Mouse (Mus musculus) kidney, postnatal 0 days (tissue): ENCODE data around the gene Gramd1b. TPM values are rescaled to one million over a fixed set of nuclear protein-coding genes. Genes with fewer than 3 reads are reported as not detected.
A peak's percentile ranks its signal among the peaks of the same experiment; 100 is the strongest.

Experiments used
- ATAC-seq: fragments of 200-750 bp; cut with Nextera tagmentation; replicated peaks from 2 replicates; pipeline ENCODE4 v1.8.0; 2017; ENCODE audit warnings: low read depth, moderate number of reproducible peaks, moderate TSS enrichment, moderate library complexity; ENCODE audit not compliant: low FRiP score
- DNase-seq: peaks from one replicate; pipeline ENCODE4 v3.0.0-alpha.2; 2016; ENCODE audit warnings: low spot score
- H3K27ac ChIP-seq: fragments of 300-500 bp; sonication (generic); 2 replicates; pipeline ENCODE4 v1.5.1; 2014; ENCODE audit warnings: mild to moderate bottlenecking
- H3K27me3 ChIP-seq: fragments of 300-500 bp; sonication (generic); 2 replicates; pipeline ENCODE4 v1.6.1; 2014; ENCODE audit warnings: low read length, mixed read lengths; ENCODE audit not compliant: insufficient read depth
- H3K36me3 ChIP-seq: fragments of 300-500 bp; sonication (generic); 2 replicates; pipeline ENCODE4 v1.6.1; 2014; ENCODE audit warnings: low read length, mixed read lengths; ENCODE audit not compliant: insufficient read depth
- H3K4me1 ChIP-seq: fragments of 300-500 bp; sonication (generic); replicated peaks from 2 replicates; pipeline ENCODE4 v1.6.1; 2014; ENCODE audit warnings: antibody characterized with exemption, low read length, mixed read lengths; ENCODE audit not compliant: insufficient read depth
- H3K4me2 ChIP-seq: fragments of 300-500 bp; sonication (generic); 2 replicates; pipeline ENCODE4 v1.6.1; 2014; ENCODE audit warnings: mild to moderate bottlenecking, low read length, moderate library complexity, mixed read lengths
- H3K4me3 ChIP-seq: fragments of 300-500 bp; sonication (generic); replicated peaks from 2 replicates; pipeline ENCODE4 v1.5.1; 2014; ENCODE audit warnings: low read depth, low read length
- H3K9ac ChIP-seq: fragments of 300-500 bp; sonication (generic); 2 replicates; pipeline ENCODE4 v1.6.1; 2014; ENCODE audit warnings: low read depth, low read length
- H3K9me3 ChIP-seq: fragments of 300-500 bp; sonication (generic); replicated peaks from 2 replicates; pipeline ENCODE4 v1.6.1; 2016; ENCODE audit warnings: low read length, inconsistent platforms, mixed read lengths
- CTCF ChIP-seq: IDR thresholded peaks from 2 replicates; pipeline ENCODE4 v1.5.1; 2016; ENCODE audit warnings: antibody characterized with exemption, low read depth, mild to moderate bottlenecking, moderate library complexity
- WGBS: fragments of 180-500 bp; shearing (Covaris S2); extraction: QIAGEN DNeasy Blood & Tissue Kit; methylation state at CpG from one replicate; pipeline ENCODE4 v1.1.7; 2014; 5-methylcytosine and 5-hydroxymethylcytosine counted together
- polyA plus RNA-seq: library from polyadenylated mRNA; unstranded; fragments of >200 nt; fragmentation: Nextera tagmentation; extraction: Ambion mirVana; gene quantifications from 2 replicates; pipeline ENCODE4 v1.2.1, GENCODE M21; 2015

Gramd1b gene
- polyA plus RNA-seq, 1 experiment from 2014 or later = 9.0 TPM

DNA sequence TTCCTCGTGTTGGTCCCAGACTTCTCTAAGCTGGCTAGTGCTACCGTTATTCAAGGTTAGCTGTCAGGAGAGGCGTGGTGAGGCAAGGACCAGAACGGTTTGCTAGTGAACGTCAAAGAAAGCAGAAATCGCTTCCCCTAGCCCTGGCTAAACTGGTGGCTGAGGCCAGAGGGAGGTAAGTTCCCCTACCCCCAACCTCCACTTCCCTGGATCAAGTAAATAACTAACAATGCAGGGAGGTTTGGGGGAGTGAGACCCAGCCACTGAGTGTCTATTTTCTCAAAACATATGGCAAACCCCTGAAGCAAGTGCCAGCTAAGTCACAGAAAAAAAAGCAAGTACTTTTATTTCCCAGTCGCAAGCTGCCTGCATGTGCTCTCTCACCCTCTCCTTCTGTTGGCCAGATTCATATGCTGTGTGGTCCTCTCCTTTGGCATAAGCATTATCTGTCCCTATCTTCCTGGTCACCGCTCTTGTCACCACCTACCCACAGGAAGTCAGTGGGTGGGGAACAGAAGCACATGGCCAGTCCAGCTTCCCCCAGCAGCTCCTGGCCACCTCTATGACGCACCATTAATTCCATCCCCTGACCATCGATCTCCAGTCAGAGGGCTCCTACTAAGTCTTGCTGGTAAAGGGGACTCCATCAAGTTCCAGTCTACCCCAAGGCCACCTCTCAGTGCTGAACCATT lies 186.2 kb downstream of the Gramd1b start:
- no peaks in the 10 kb centered on the region for H3K27me3 ChIP-seq
- no peaks in the 10 kb centered on the region for H3K9me3 ChIP-seq
- WGBS = 31% methylated on average over 10 of the region's 10 CpGs
- no peak for DNase-seq
- H3K4me2 ChIP-seq = peak overlapping the region; percentile 51; the same call in 1 of the 2 replicates
- peaks cover 9% of the 10 kb centered on the region for H3K4me1 ChIP-seq
- H3K9ac ChIP-seq = no peak overlapping the region
- peak; percentile 27; the same call in 1 of the 2 replicates for ATAC-seq
- no peak for TF ChIP-seq CTCF
- H3K4me3 ChIP-seq = 0 out of 2 replicates have a peak overlapping the region, but pooled peaks have one; percentile 7
- H3K36me3 ChIP-seq = no peaks in the 10 kb centered on the region
- peak overlapping the region; percentile 36; the same call in 1 of the 2 replicates for H3K27ac ChIP-seq

GRCm38 (mm10) chr9:40343828-40344227 lies 187.4 kb downstream of the Gramd1b start:
- H3K9me3 ChIP-seq = no peaks in the 10 kb centered on the region
- H3K9ac ChIP-seq = no peak overlapping the region
- 93% methylated on average over 7 of the region's 7 CpGs for WGBS
- H3K27me3 ChIP-seq = no peaks in the 10 kb centered on the region
- no peak for TF ChIP-seq CTCF
- no peaks in the 10 kb centered on the region for H3K36me3 ChIP-seq
- no peak overlapping the region for H3K4me3 ChIP-seq
- no peak overlapping the region for H3K27ac ChIP-seq
- no peak overlapping the region for H3K4me2 ChIP-seq
- peaks cover 14% of the 10 kb centered on the region for H3K4me1 ChIP-seq
- DNase-seq (no peak), ATAC-seq (no peak)

DNA sequence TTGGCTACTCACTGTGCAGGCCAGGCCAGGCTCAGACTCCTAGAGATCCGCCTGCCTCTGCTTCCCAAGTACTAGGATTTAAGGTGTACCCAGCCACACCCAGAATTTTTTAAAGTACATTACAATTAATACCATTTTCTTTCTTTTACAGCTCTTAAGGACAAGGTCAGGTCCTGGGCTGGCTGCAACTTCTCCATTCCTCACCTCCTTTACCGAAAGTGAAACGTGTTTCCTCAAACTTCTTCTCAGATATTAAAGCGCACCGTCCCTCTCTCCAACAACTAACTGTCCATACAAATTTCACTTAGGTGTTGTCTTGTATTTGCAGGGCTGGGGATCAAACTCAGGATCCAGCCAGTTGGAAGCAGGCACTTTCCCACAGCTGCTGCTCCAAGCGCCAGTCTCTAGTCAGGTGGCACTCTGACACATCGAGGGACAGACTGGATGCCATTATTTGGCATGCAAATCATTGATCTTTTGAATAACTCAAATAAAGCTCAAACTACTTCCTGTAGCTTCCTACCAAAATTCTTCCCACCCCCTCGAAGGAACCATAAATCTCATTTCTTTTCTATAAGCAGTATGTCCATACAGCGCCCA lies 188.0 kb downstream of the Gramd1b start:
- 90% methylated on average over 9 of the region's 9 CpGs for WGBS
- no peak for TF ChIP-seq CTCF
- ATAC-seq = no peak
- Histone ChIP-seq H3K4me2 (no peak overlapping the region), H3K9me3 (no peaks in the 10 kb centered on the region), H3K27ac (no peak overlapping the region), H3K9ac (no peak overlapping the region), H3K36me3 (no peaks in the 10 kb centered on the region), H3K4me3 (no peak overlapping the region), H3K4me1 (peaks cover 14% of the 10 kb centered on the region), H3K27me3 (no peaks in the 10 kb centered on the region)
- DNase-seq = no peak

DNA sequence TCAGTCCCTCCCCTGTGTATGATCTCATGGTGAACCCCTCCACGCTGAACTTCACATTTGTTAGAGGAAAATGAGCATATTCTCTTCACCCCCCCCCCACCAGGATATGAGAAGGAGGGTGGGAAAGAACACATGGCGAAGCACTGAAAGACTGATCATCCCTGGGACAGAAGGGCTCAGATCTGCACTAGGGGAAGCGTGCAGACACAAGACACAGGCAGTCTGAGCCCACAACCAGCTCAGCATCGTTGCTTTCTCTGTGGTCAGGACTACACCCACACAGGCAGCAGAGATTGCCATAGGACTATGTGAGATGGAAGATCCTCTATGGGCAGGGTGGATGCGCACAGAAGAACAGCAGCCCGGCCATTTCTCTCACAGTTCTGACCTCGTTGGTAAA lies 189.1 kb downstream of the Gramd1b start:
- Histone ChIP-seq H3K36me3 (no peaks in the 10 kb centered on the region), H3K4me1 (peaks cover 14% of the 10 kb centered on the region), H3K27ac (no peak overlapping the region), H3K27me3 (no peaks in the 10 kb centered on the region), H3K4me2 (no peak overlapping the region), H3K9ac (no peak overlapping the region), H3K9me3 (no peaks in the 10 kb centered on the region), H3K4me3 (no peak overlapping the region)
- ATAC-seq (no peak), DNase-seq (no peak)
- 85% methylated on average over 7 of the region's 7 CpGs for WGBS
- no peak for TF ChIP-seq CTCF

GRCm38 (mm10) chr9:40339578-40339977 lies 191.6 kb downstream of the Gramd1b start:
- Histone ChIP-seq H3K36me3 (no peaks in the 10 kb centered on the region), H3K27ac (no peak overlapping the region), H3K4me3 (no peak overlapping the region), H3K27me3 (no peaks in the 10 kb centered on the region), H3K4me2 (no peak overlapping the region), H3K9ac (no peak overlapping the region), H3K9me3 (no peaks in the 10 kb centered on the region), H3K4me1 (0 out of 2 replicates have a peak, but pooled peaks cover 13% of the 10 kb centered on the region)
- ATAC-seq = no peak
- no peak for DNase-seq
- WGBS = 64% methylated on average over 9 of the region's 9 CpGs
- TF ChIP-seq CTCF = no peak

GRCm38 (mm10) chr9:40337131-40337820 lies 193.9 kb downstream of the Gramd1b start:
- WGBS = 64% methylated on average over 4 of the region's 4 CpGs
- H3K9ac ChIP-seq = no peak overlapping the region
- ATAC-seq = no peak
- H3K36me3 ChIP-seq = no peaks in the 10 kb centered on the region
- H3K27ac ChIP-seq = peak overlapping the region; percentile 48; the same call in 1 of the 2 replicates
- TF ChIP-seq CTCF = no peak
- no peak overlapping the region for H3K4me3 ChIP-seq
- no peak for DNase-seq
- no peaks in the 10 kb centered on the region for H3K27me3 ChIP-seq
- 0 out of 2 replicates have a peak, but pooled peaks cover 10% of the 10 kb centered on the region for H3K4me1 ChIP-seq
- no peak overlapping the region for H3K4me2 ChIP-seq
- no peaks in the 10 kb centered on the region for H3K9me3 ChIP-seq
